Mouse (Mus musculus): ENCODE data around the gene Mpc1. TPM values are rescaled to one million over a fixed set of nuclear protein-coding genes. Genes with fewer than 3 reads are reported as not detected.

The Mpc1 gene
- polyA plus RNA-seq, 1 experiment = 27.9 TPM

DNA sequence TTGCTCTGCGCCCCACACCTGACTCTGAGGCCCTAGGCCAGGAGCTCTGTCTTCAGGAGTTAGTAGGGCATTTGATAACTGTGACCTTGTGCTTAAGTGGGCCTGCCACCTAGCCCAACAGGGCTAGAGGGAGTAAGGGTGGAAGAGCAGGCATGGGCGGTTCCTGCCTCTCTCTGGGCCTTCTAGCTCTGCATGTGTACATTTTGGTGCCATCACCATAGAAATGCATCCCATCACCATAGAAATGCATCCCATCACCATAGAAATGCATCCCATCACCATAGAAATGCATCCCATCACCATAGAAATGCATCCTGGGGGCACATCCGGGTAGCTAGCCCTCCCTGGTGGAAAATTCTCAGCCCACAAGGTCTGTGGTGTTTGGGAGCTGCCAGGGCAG, 43.1 kb upstream of the Mpc1 start:
- Histone ChIP-seq H3K27me3 (ENCODE audit: control insufficient read depth, insufficient read depth, insufficient read length) (peaks cover 78% of the 10 kb centered on the region), H3K4me3 (ENCODE audit: insufficient read depth, poor library complexity, severe bottlenecking) (no peak overlapping the region), H3ac (ENCODE audit: control insufficient read depth, insufficient read length, low read depth) (no peak overlapping the region), H3K79me3 (ENCODE audit: low read depth) (no peaks in the 10 kb centered on the region), H3K79me2 (ENCODE audit: control insufficient read depth, insufficient read depth) (no peaks in the 10 kb centered on the region), H3K36me3 (ENCODE audit: control insufficient read depth, insufficient read depth) (no peaks in the 10 kb centered on the region)
- TF ChIP-seq FOSL1 (IDR thresholded peaks at IDR 0.05; ENCODE audit: insufficient read depth, low read length, poor library complexity, severe bottlenecking) (no peak), MAX (IDR thresholded peaks at IDR 0.05) (no peak), CEBPB (IDR thresholded peaks at IDR 0.05; ENCODE audit: low read depth) (no peak), MYOG (IDR thresholded peaks at IDR 0.05; ENCODE audit: control insufficient read depth, extremely low read depth, insufficient read length) (no peak), USF1 (IDR thresholded peaks at IDR 0.05; ENCODE audit: low read depth) (no peak), MYOD1 (IDR thresholded peaks at IDR 0.05; ENCODE audit: control insufficient read depth, insufficient read length, low read depth) (no peak), CTCF (IDR thresholded peaks at IDR 0.05; ENCODE audit: control insufficient read depth, insufficient read depth, insufficient read length) (no peak)

DNA sequence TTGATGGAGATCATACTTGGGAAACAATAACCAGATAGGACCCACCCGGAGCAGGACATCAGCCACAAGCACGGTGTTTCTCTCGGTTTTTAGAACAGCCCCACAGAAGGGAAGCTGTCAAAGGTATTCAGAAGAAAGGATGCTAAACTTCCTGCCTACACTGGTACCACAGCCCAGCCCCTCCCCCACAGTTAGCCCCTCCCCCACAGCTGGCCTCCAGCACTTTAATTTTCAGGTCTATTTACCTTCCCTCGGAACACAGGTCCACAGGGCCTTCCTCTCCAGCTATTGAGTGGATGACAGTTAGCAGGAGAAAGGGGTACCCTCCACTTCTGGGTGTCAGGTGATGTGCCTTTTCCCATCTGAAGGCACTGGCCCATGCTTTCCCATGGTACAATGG, 42.2 kb upstream of the Mpc1 start:
- H3K79me2 ChIP-seq (ENCODE audit: control insufficient read depth, insufficient read depth) = no peaks in the 10 kb centered on the region
- peaks cover 81% of the 10 kb centered on the region for H3K27me3 ChIP-seq (ENCODE audit: control insufficient read depth, insufficient read depth, insufficient read length)
- no peak overlapping the region for H3K4me3 ChIP-seq (ENCODE audit: insufficient read depth, poor library complexity, severe bottlenecking)
- H3ac ChIP-seq (ENCODE audit: control insufficient read depth, insufficient read length, low read depth) = no peak overlapping the region
- H3K79me3 ChIP-seq (ENCODE audit: low read depth) = no peaks in the 10 kb centered on the region
- H3K36me3 ChIP-seq (ENCODE audit: control insufficient read depth, insufficient read depth) = no peaks in the 10 kb centered on the region
- TF ChIP-seq CEBPB (IDR thresholded peaks at IDR 0.05; ENCODE audit: low read depth) (no peak), MYOD1 (IDR thresholded peaks at IDR 0.05; ENCODE audit: control insufficient read depth, insufficient read length, low read depth) (no peak), USF1 (IDR thresholded peaks at IDR 0.05; ENCODE audit: low read depth) (no peak), FOSL1 (IDR thresholded peaks at IDR 0.05; ENCODE audit: insufficient read depth, low read length, poor library complexity, severe bottlenecking) (no peak), CTCF (IDR thresholded peaks at IDR 0.05; ENCODE audit: control insufficient read depth, insufficient read depth, insufficient read length) (no peak), MYOG (IDR thresholded peaks at IDR 0.05; ENCODE audit: control insufficient read depth, extremely low read depth, insufficient read length) (no peak), MAX (IDR thresholded peaks at IDR 0.05) (no peak)

DNA sequence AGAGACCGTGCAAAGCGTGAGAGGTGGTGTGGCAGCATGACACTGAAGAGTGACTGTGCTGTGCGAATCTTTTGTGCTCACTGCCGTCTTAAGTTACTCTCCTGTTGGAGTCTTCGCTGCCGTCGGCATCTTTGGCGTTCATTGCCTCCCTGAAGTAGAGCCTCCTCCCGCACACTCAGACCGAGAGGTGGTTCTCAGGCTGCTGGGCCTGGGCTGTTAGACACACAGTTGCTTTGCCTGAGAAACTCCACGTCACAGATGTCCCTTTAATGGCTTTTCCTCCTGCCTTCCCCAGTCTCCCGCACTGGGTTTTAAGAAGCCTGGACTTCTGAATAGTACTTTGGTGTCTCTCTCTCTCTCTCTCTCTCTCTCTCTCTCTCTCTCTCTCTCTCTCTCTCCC, 41.1 kb upstream of the Mpc1 start:
- H3K27me3 ChIP-seq (ENCODE audit: control insufficient read depth, insufficient read depth, insufficient read length) = peaks cover 80% of the 10 kb centered on the region
- H3K36me3 ChIP-seq (ENCODE audit: control insufficient read depth, insufficient read depth) = no peaks in the 10 kb centered on the region
- H3K79me2 ChIP-seq (ENCODE audit: control insufficient read depth, insufficient read depth) = no peaks in the 10 kb centered on the region
- no peak overlapping the region for H3ac ChIP-seq (ENCODE audit: control insufficient read depth, insufficient read length, low read depth)
- TF ChIP-seq CEBPB (IDR thresholded peaks at IDR 0.05; ENCODE audit: low read depth) (no peak), CTCF (IDR thresholded peaks at IDR 0.05; ENCODE audit: control insufficient read depth, insufficient read depth, insufficient read length) (no peak), MAX (IDR thresholded peaks at IDR 0.05) (no peak), MYOG (IDR thresholded peaks at IDR 0.05; ENCODE audit: control insufficient read depth, extremely low read depth, insufficient read length) (no peak), FOSL1 (IDR thresholded peaks at IDR 0.05; ENCODE audit: insufficient read depth, low read length, poor library complexity, severe bottlenecking) (no peak), MYOD1 (IDR thresholded peaks at IDR 0.05; ENCODE audit: control insufficient read depth, insufficient read length, low read depth) (no peak), USF1 (IDR thresholded peaks at IDR 0.05; ENCODE audit: low read depth) (no peak)
- H3K4me3 ChIP-seq (ENCODE audit: insufficient read depth, poor library complexity, severe bottlenecking) = no peak overlapping the region
- no peaks in the 10 kb centered on the region for H3K79me3 ChIP-seq (ENCODE audit: low read depth)

DNA sequence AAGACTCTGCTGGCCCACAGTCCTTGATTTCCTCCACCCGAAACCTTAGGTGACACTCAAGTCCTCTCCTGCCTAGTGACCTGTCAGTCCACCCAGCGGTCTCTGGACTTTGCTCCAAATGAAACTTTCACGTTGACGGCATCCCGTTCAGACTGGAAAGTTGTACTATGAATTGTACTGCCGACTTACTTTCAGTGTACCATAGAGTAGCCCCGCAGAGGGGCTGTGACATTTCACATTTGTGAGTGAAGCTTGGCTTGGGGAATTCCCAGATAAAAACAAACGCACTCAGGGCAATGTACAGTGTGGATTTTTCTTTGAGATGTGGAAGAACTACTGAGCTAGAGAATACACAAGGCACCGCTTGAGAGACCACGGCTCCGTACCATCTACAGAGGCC, 40.5 kb upstream of the Mpc1 start:
- no peak overlapping the region for H3ac ChIP-seq (ENCODE audit: control insufficient read depth, insufficient read length, low read depth)
- no peak overlapping the region for H3K4me3 ChIP-seq (ENCODE audit: insufficient read depth, poor library complexity, severe bottlenecking)
- H3K27me3 ChIP-seq (ENCODE audit: control insufficient read depth, insufficient read depth, insufficient read length) = peaks cover 83% of the 10 kb centered on the region
- H3K79me2 ChIP-seq (ENCODE audit: control insufficient read depth, insufficient read depth) = no peaks in the 10 kb centered on the region
- no peaks in the 10 kb centered on the region for H3K79me3 ChIP-seq (ENCODE audit: low read depth)
- TF ChIP-seq CTCF (IDR thresholded peaks at IDR 0.05; ENCODE audit: control insufficient read depth, insufficient read depth, insufficient read length) = no peak
- TF ChIP-seq MAX (IDR thresholded peaks at IDR 0.05) = no peak
- TF ChIP-seq MYOG (IDR thresholded peaks at IDR 0.05; ENCODE audit: control insufficient read depth, extremely low read depth, insufficient read length) = no peak
- TF ChIP-seq USF1 (IDR thresholded peaks at IDR 0.05; ENCODE audit: low read depth) = no peak
- TF ChIP-seq MYOD1 (IDR thresholded peaks at IDR 0.05; ENCODE audit: control insufficient read depth, insufficient read length, low read depth) = no peak
- TF ChIP-seq FOSL1 (IDR thresholded peaks at IDR 0.05; ENCODE audit: insufficient read depth, low read length, poor library complexity, severe bottlenecking) = no peak
- no peak for TF ChIP-seq CEBPB (IDR thresholded peaks at IDR 0.05; ENCODE audit: low read depth)
- H3K36me3 ChIP-seq (ENCODE audit: control insufficient read depth, insufficient read depth) = no peaks in the 10 kb centered on the region

DNA sequence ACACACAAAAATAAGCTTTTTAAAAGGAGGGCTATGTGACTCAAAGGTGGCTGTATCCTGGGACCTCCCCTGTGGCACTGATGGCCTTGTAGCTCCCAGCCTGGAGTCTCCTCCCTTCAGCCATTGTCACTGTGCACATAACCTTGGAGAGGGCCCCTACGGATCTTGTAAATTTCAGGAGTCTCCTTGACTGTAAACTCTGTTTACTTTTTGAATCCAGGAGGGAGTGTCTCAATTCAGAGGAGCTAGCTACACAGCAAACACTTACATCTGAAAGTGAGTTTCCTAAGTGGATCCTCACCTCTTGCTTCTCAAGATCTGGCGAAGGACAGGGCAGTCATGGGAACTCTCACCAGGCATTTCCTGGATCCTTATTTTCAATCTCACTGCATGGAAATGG, 38.6 kb upstream of the Mpc1 start:
- TF ChIP-seq USF1 (IDR thresholded peaks at IDR 0.05; ENCODE audit: low read depth) (no peak), MYOD1 (IDR thresholded peaks at IDR 0.05; ENCODE audit: control insufficient read depth, insufficient read length, low read depth) (no peak), CTCF (IDR thresholded peaks at IDR 0.05; ENCODE audit: control insufficient read depth, insufficient read depth, insufficient read length) (no peak), CEBPB (IDR thresholded peaks at IDR 0.05; ENCODE audit: low read depth) (no peak), MAX (IDR thresholded peaks at IDR 0.05) (no peak), MYOG (IDR thresholded peaks at IDR 0.05; ENCODE audit: control insufficient read depth, extremely low read depth, insufficient read length) (no peak), FOSL1 (IDR thresholded peaks at IDR 0.05; ENCODE audit: insufficient read depth, low read length, poor library complexity, severe bottlenecking) (no peak)
- Histone ChIP-seq H3K79me3 (ENCODE audit: low read depth) (no peaks in the 10 kb centered on the region), H3K36me3 (ENCODE audit: control insufficient read depth, insufficient read depth) (no peaks in the 10 kb centered on the region), H3K4me3 (ENCODE audit: insufficient read depth, poor library complexity, severe bottlenecking) (no peak overlapping the region), H3K79me2 (ENCODE audit: control insufficient read depth, insufficient read depth) (no peaks in the 10 kb centered on the region), H3K27me3 (ENCODE audit: control insufficient read depth, insufficient read depth, insufficient read length) (peaks cover 75% of the 10 kb centered on the region), H3ac (ENCODE audit: control insufficient read depth, insufficient read length, low read depth) (no peak overlapping the region)

Measured in C2C12 (cell line).